18 mouse cellular contexts compared by ENCODE assay signal in genomic region chr15:97843247-97843651, GRCm38 (mm10). TPM values are rescaled to one million over a fixed set of nuclear protein-coding genes. Genes with fewer than 3 reads are reported as not detected.
DNase-seq lines count a peak whose midpoint lies in the region; ATAC-seq and TF ChIP-seq lines count a peak whose summit lies in the region.
"Had no signal": no experiment of that assay in that cellular context is flagged by ENCODE, and none has a peak within 500 bp of the region (broad histone marks: within the 10 kb centered on the region; RNA-seq: fewer than 3 reads in every experiment).

No protein-coding gene starts in this region.

- H3K4me3 ChIP-seq in heart, embryonic 15.5 days, result peak overlapping the region; percentile 9; the same call in 1 of the 2 replicates
- peak overlapping the region in 1 of 2 experiments; percentile 53; a peak in 3 of 4 replicates for H3K4me3 ChIP-seq in liver, embryonic 14.5 days (ENCODE audit: insufficient read depth in 1 of 2, low read depth in 2 of 2, low read length in 2 of 2)
- H3K4me3 ChIP-seq in hindbrain, embryonic 10.5 days, result no peak overlapping the region
- H3K4me3 ChIP-seq: hindbrain, embryonic 13.5 days had no signal

- H3K36me3 ChIP-seq in heart, embryonic 15.5 days, result no peaks in the 10 kb centered on the region
- H3K36me3 ChIP-seq in liver, embryonic 14.5 days (replicated peaks; ENCODE audit: control insufficient read depth, insufficient read depth, low read depth), result no peaks in the 10 kb centered on the region
- no peaks in the 10 kb centered on the region for H3K36me3 ChIP-seq in hindbrain, embryonic 10.5 days
- H3K36me3 ChIP-seq: hindbrain, embryonic 13.5 days had no signal

- no peaks in the 10 kb centered on the region for H3K9me3 ChIP-seq in heart, embryonic 15.5 days (replicated peaks)
- H3K9me3 ChIP-seq in liver, embryonic 14.5 days (ENCODE audit: control insufficient read depth, low read length), result no peaks in the 10 kb centered on the region
- no peaks in the 10 kb centered on the region for H3K9me3 ChIP-seq in hindbrain, embryonic 10.5 days
- H3K9me3 ChIP-seq: hindbrain, embryonic 13.5 days had no signal

- no peak overlapping the region for H3K9ac ChIP-seq in heart, embryonic 15.5 days
- 0 out of 2 replicates have a peak overlapping the region, but pooled peaks have one; percentile 1 for H3K9ac ChIP-seq in liver, embryonic 14.5 days (replicated peaks)
- H3K9ac ChIP-seq: hindbrain, embryonic 13.5 days had no signal

- H3K4me2 ChIP-seq in heart, embryonic 15.5 days, result peak overlapping the region; percentile 2; the same call in 1 of the 2 replicates
- H3K4me2 ChIP-seq in liver, embryonic 14.5 days (ENCODE audit: low read depth), result peak overlapping the region; percentile 64
- H3K4me2 ChIP-seq: hindbrain, embryonic 13.5 days had no signal

- WGBS in heart, embryonic 15.5 days, result 58% methylated on average over 7 of the region's 7 CpGs
- WGBS in liver, embryonic 14.5 days (ENCODE audit: insufficient replicate concordance), result 10% methylated on average over 7 of the region's 7 CpGs
- WGBS in hindbrain, embryonic 10.5 days, result 77% methylated on average over 7 of the region's 7 CpGs

- no peak overlapping the region for H3K27ac ChIP-seq in heart, embryonic 15.5 days
- no peak overlapping the region for H3K27ac ChIP-seq in liver, embryonic 14.5 days
- no peak overlapping the region for H3K27ac ChIP-seq in hindbrain, embryonic 10.5 days
- H3K27ac ChIP-seq: hindbrain, embryonic 13.5 days had no signal

- peaks cover 24% of the 10 kb centered on the region for H3K4me1 ChIP-seq in heart, embryonic 15.5 days (replicated peaks)
- peaks cover 32 to 84% of the 10 kb centered on the region in 2 experiments for H3K4me1 ChIP-seq in liver, embryonic 14.5 days (replicated peaks; ENCODE audit: control insufficient read depth in 2 of 2, insufficient read depth in 2 of 2, low read length in 1 of 2)
- H3K4me1 ChIP-seq in hindbrain, embryonic 10.5 days (replicated peaks), result peaks cover 31% of the 10 kb centered on the region

- ATAC-seq in heart, embryonic 15.5 days (replicated peaks; ENCODE audit: insufficient number of reproducible peaks, insufficient read depth, low FRiP score, low read depth), result no peak
- no peak for ATAC-seq in liver, embryonic 14.5 days (ENCODE audit: insufficient read depth)
- ATAC-seq: intestine, postnatal 0 days had no signal

- TF ChIP-seq CTCF in liver, embryonic 14.5 days (IDR thresholded peaks at IDR 0.05; ENCODE audit: low read depth), result no peak

- DNase-seq in heart, adult 18-20 months, result no peak
- peak; percentile 54 for DNase-seq in NIH3T3 (ENCODE audit: low read depth)
- no peak for DNase-seq in liver, embryonic 14.5 days (ENCODE audit: low read depth in 3 of 3, low spot score in 3 of 3)
- peak; percentile 70 to 74 for DNase-seq in thymus, postnatal 36 days
- DNase-seq in hindbrain, embryonic 10.5 days (ENCODE audit: low spot score), result no peak
- DNase-seq in right cerebral cortex, postnatal 25 days, result no peak
- no peak for DNase-seq in gastrocnemius, postnatal 4 days (ENCODE audit: low spot score in 2 of 2)
- DNase-seq: adrenal gland, postnatal 25 days; cerebellum, postnatal 25 days; gastrocnemius, postnatal 10 days; kidney, postnatal 14 days; lung, adult 18-20 months; lung, postnatal 4 days; midbrain, embryonic 14.5 days; right cerebral cortex, postnatal 14 days had no signal

- 0 out of 2 replicates have a peak, but pooled peaks cover 2% of the 10 kb centered on the region for H3K27me3 ChIP-seq in heart, embryonic 15.5 days
- no peaks in the 10 kb centered on the region for H3K27me3 ChIP-seq in liver, embryonic 14.5 days (ENCODE audit: control insufficient read depth, insufficient read depth, low read length)
- peaks cover 6% of the 10 kb centered on the region for H3K27me3 ChIP-seq in hindbrain, embryonic 10.5 days (ENCODE audit: insufficient read depth, poor library complexity, severe bottlenecking)
- H3K27me3 ChIP-seq: hindbrain, embryonic 13.5 days had no signal

- no peak for TF ChIP-seq EP300 in liver, embryonic 14.5 days (IDR thresholded peaks at IDR 0.05; ENCODE audit: low read depth)

RNA-seq across cellular contexts. Expression of gene Hdac7, which starts 1.1 kb away (rescaled TPM):
- polyA plus RNA-seq in heart, embryonic 15.5 days (2015; fragmentation: Nextera tagmentation; extraction: Ambion mirVana), result 20.4 and 34.5 TPM in 2 replicates
- total RNA-seq in heart, adult 18-20 months (2021), result 10 to 100 TPM; 19.3 to 26.3 TPM
- polyA plus RNA-seq in liver, embryonic 14.5 days (2012; rRNA removed), result 8.6 and 11.3 TPM in 2 replicates
- polyA plus RNA-seq in liver, embryonic 14.5 days (2014; fragmentation: Nextera tagmentation; extraction: Ambion mirVana), result 4.7 and 6.6 TPM in 2 replicates
- polyA plus RNA-seq in hindbrain, embryonic 10.5 days (2016; fragmentation: Nextera tagmentation; extraction: Ambion mirVana), result 25.7 and 32.7 TPM in 2 replicates
- 10 to 100 TPM; 53.6 to 57.9 TPM for total RNA-seq in gastrocnemius, postnatal 4 days (2021)

Comparison
In these comparisons a context has a peak if more than half of its experiments do, and no peak if none do; other contexts are left out.
1. DNase-seq: peak in NIH3T3 (single experiment) and thymus, postnatal 36 days (2 of 2); none in heart, adult 18-20 months (0 of 2), liver, embryonic 14.5 days (0 of 3), hindbrain, embryonic 10.5 days (single experiment), right cerebral cortex, postnatal 25 days (single experiment) and gastrocnemius, postnatal 4 days (0 of 2).